ENCODE assay signal across 30 mouse cellular contexts in the genomic region with DNA sequence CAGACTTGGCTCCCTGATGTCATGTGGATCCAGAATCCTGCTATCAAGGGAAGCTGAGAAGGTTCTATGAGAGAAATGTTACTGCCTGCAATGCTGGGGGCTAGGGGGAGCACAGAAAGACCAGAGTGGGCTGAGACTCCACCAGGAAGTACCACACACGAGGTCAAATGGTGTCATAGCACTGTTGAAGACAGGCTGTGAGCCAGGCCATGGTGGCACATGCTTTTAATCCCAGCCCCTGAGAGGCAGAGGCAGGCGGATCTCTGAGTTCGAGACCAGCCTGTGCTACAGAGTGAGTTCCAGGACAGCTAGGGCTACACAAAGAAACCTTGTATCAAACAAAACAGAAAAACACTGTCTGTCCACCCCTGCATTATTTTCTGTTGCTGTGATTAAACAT.
"Had no signal": no experiment of that assay in that cellular context is flagged by ENCODE, and none has a peak within 500 bp of the region (broad histone marks: within the 10 kb centered on the region; RNA-seq: fewer than 3 reads in every experiment).

No protein-coding gene starts in this region.

- H3K9me3 ChIP-seq: limb, embryonic 10.5 days; limb, embryonic 15.5 days; lung, embryonic 15.5 days; midbrain, embryonic 12.5 days; midbrain, embryonic 13.5 days; midbrain, embryonic 15.5 days had no signal

- H3K4me1 ChIP-seq: limb, embryonic 12.5 days; limb, embryonic 15.5 days; liver, embryonic 12.5 days; liver, embryonic 13.5 days; liver, embryonic 15.5 days; lung, embryonic 15.5 days; megakaryocyte, embryonic 14.5 days; midbrain, embryonic 12.5 days; midbrain, embryonic 13.5 days; midbrain, embryonic 15.5 days; neural tube, embryonic 12.5 days had no signal

- H3K27me3 ChIP-seq: limb, embryonic 12.5 days; limb, embryonic 13.5 days; limb, embryonic 15.5 days; liver, embryonic 12.5 days; liver, embryonic 13.5 days; liver, embryonic 15.5 days; lung, embryonic 15.5 days; megakaryocyte, embryonic 14.5 days; midbrain, embryonic 12.5 days; midbrain, embryonic 13.5 days; midbrain, embryonic 15.5 days; neural tube, embryonic 12.5 days had no signal

- H3K27ac ChIP-seq: limb, embryonic 10.5 days; limb, embryonic 12.5 days; limb, embryonic 13.5 days; limb, embryonic 15.5 days; liver, embryonic 12.5 days; liver, embryonic 13.5 days; liver, embryonic 14.5 days; liver, embryonic 15.5 days; lung, embryonic 15.5 days; macrophage; midbrain, embryonic 12.5 days; midbrain, embryonic 13.5 days; midbrain, embryonic 15.5 days; neural tube, embryonic 12.5 days had no signal

- ATAC-seq: liver, embryonic 12.5 days; liver, postnatal 0 days; lung, postnatal 0 days; midbrain, embryonic 13.5 days; midbrain, embryonic 15.5 days had no signal

- H3K36me3 ChIP-seq: liver, embryonic 15.5 days; midbrain, embryonic 15.5 days had no signal

- H3K9ac ChIP-seq: limb, embryonic 12.5 days; limb, embryonic 13.5 days; limb, embryonic 15.5 days; liver, embryonic 12.5 days; liver, embryonic 13.5 days; liver, embryonic 14.5 days; liver, embryonic 15.5 days; liver, postnatal 0 days; lung, embryonic 14.5 days; lung, embryonic 15.5 days; midbrain, embryonic 12.5 days; midbrain, embryonic 13.5 days; midbrain, embryonic 15.5 days; neural tube, embryonic 12.5 days had no signal

- H3K4me2 ChIP-seq: limb, embryonic 12.5 days; limb, embryonic 13.5 days; limb, embryonic 15.5 days; liver, embryonic 11.5 days; liver, embryonic 12.5 days; liver, embryonic 13.5 days; liver, embryonic 15.5 days; lung, embryonic 14.5 days; lung, embryonic 15.5 days; midbrain, embryonic 11.5 days; midbrain, embryonic 12.5 days; midbrain, embryonic 13.5 days; midbrain, embryonic 15.5 days; neural tube, embryonic 12.5 days had no signal

- DNase-seq: left cerebral cortex, postnatal 4 days; liver; liver, embryonic 13.5 days; liver, postnatal 0 days; lung, adult 18-20 months; lung, adult 2 months; lung, embryonic 14.5 days; lung, postnatal 10 days; lung, postnatal 14 days; lung, postnatal 36 days; lung, postnatal 4 days; midbrain, embryonic 14.5 days had no signal

- H3K4me3 ChIP-seq: limb, embryonic 10.5 days; limb, embryonic 12.5 days; limb, embryonic 13.5 days; limb, embryonic 15.5 days; liver, embryonic 12.5 days; liver, embryonic 13.5 days; liver, embryonic 15.5 days; lung, embryonic 15.5 days; megakaryocyte, embryonic 14.5 days; midbrain, embryonic 12.5 days; midbrain, embryonic 13.5 days; midbrain, embryonic 15.5 days; myocyte; neural tube, embryonic 12.5 days had no signal
